Mouse (Mus musculus): ENCODE results near the gene Degs1. TPM values are rescaled to one million over a fixed set of nuclear protein-coding genes. Genes with fewer than 3 reads are reported as not detected.

Degs1 gene
- polyA plus RNA-seq (2014; fragmentation: Illumina TruSeq; extraction: RNeasy Lipid Tissue Mini Kit (QIAGEN cat#74804); ENCODE audit: low read depth, low replicate concordance) = 82.4 TPM

DNA sequence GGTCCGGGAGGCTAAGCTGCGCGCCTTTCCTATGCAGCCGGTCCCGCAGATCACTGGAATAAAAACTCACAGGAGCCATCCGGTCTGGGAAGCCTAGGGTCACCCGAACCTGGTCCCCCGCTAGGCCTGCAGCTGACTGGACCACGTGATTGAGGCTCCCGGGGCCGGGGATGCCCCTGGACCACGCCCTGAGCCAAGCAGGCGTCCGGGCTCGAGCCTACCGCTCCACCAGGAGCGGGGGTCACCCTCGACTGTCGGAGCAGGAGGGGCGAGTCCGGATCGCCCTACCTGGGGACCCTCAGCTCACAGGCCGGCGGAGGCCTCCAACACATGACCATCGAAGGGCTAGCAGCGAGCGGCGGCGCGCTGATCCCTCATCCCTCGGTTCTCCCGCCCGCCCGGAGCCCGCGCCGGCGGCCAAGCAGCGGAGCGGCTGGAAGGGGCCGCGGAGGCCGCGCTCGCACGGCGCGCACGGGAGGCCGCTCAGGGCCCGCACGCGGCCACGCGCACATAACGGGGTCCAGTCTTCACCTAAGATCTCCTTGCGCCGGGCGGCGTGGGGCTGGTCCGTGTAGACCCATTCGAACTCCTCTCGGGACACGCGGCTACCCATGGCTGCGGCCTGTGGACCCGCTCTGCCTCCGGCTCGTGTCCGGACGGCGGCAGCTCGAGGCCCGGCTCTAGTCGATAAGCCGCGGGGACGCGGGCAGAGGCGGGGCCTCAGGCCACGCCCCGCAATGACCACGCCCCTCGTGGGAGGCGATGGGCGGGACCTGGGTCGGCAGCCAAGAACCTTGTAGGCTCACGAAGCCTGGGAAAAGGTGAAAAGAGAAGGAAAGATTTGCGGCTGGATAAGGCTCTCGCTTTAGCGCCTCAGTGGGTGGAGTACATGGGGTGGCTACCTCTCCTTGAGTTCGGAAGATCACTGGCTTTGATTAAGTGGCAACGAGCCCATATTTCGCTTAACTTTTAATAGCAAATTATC is at the start of gene Degs1:
TSS of gene Degs1 (minus strand) at position 714 of the 985 bp plus-strand sequence.

Other genes starting within 250 kb of the Degs1 start
- gene Srp9, start 158.1 kb downstream of the Degs1 start, polyA plus RNA-seq (2014; fragmentation: Illumina TruSeq; extraction: RNeasy Lipid Tissue Mini Kit (QIAGEN cat#74804); ENCODE audit: low read depth, low replicate concordance) = 262 TPM
- not detected for gene Vmn1r1, start 118.3 kb downstream of the Degs1 start, polyA plus RNA-seq (2014; fragmentation: Illumina TruSeq; extraction: RNeasy Lipid Tissue Mini Kit (QIAGEN cat#74804); ENCODE audit: low read depth, low replicate concordance)
- 29.9 TPM for gene Fbxo28, start 58.8 kb upstream of the Degs1 start, polyA plus RNA-seq (2014; fragmentation: Illumina TruSeq; extraction: RNeasy Lipid Tissue Mini Kit (QIAGEN cat#74804); ENCODE audit: low read depth, low replicate concordance)
- 13.5 TPM for gene Trp53bp2, start 126.4 kb upstream of the Degs1 start, polyA plus RNA-seq (2014; fragmentation: Illumina TruSeq; extraction: RNeasy Lipid Tissue Mini Kit (QIAGEN cat#74804); ENCODE audit: low read depth, low replicate concordance)
- gene Capn2, start 234.8 kb upstream of the Degs1 start, polyA plus RNA-seq (2014; fragmentation: Illumina TruSeq; extraction: RNeasy Lipid Tissue Mini Kit (QIAGEN cat#74804); ENCODE audit: low read depth, low replicate concordance) = 85.8 TPM